Mouse (Mus musculus): ENCODE measurements around the gene Bad.

The Bad gene

GRCm38 (mm10) chr19:6936299-6936698, 5.4 kb upstream of the Bad start:
- no peak for DNase-seq

GRCm38 (mm10) chr19:6937541-6938465, 3.9 kb upstream of the Bad start:
- no peak for DNase-seq

- no peak for DNase-seq
Measured at GRCm38 (mm10) chr19:6939106-6940002, 2.3 kb upstream of the Bad start.

- no peak for DNase-seq
Measured at GRCm38 (mm10) chr19:6940396-6941351, 987 bp upstream of the Bad start.

GRCm38 (mm10) chr19:6942249-6942691, 609 bp downstream of the Bad start, which contains the start of gene Gpr137:
Gene Gpr137 (minus strand): TSS chr19:6942480.
- peak; percentile 97 for DNase-seq

- no peak for DNase-seq
Measured at GRCm38 (mm10) chr19:6942764-6943163, 1.1 kb downstream of the Bad start.

GRCm38 (mm10) chr19:6943709-6944108, 2.0 kb downstream of the Bad start:
- no peak for DNase-seq

- DNase-seq = no peak
Measured at GRCm38 (mm10) chr19:6947742-6948141, 6.1 kb downstream of the Bad start.

GRCm38 (mm10) chr19:6948186-6948585, 6.5 kb downstream of the Bad start:
- DNase-seq = no peak

- no peak for DNase-seq
Measured at GRCm38 (mm10) chr19:6949532-6949931, 7.9 kb downstream of the Bad start.

- no peak for DNase-seq
Measured at GRCm38 (mm10) chr19:6949951-6950350, 8.3 kb downstream of the Bad start.

- peak; percentile 69 for DNase-seq
Measured at GRCm38 (mm10) chr19:6950613-6951153, 9.0 kb downstream of the Bad start.

- DNase-seq = peak; percentile 96
Measured at GRCm38 (mm10) chr19:6951381-6951968, 9.8 kb downstream of the Bad start.

- peak; percentile 92 for DNase-seq
Measured at GRCm38 (mm10) chr19:6951994-6952711, 10.5 kb downstream of the Bad start.

GRCm38 (mm10) chr19:6952712-6953037, 11.0 kb downstream of the Bad start:
- DNase-seq = peak; percentile 75

- peak; percentile 78 for DNase-seq
Measured at GRCm38 (mm10) chr19:6954046-6954445, 12.4 kb downstream of the Bad start.

- DNase-seq = no peak
Measured at GRCm38 (mm10) chr19:6955424-6955823, 13.8 kb downstream of the Bad start.

GRCm38 (mm10) chr19:6956461-6956860, 14.8 kb downstream of the Bad start:
- DNase-seq = no peak

GRCm38 (mm10) chr19:6968491-6969271, 27.0 kb downstream of the Bad start:
- peak; percentile 79 for DNase-seq

- no peak for DNase-seq
Measured at GRCm38 (mm10) chr19:6969291-6969664, 27.6 kb downstream of the Bad start.

Measured in kidney, postnatal 10 days (tissue).